Mouse (Mus musculus) brain, embryonic 14.5 days (tissue): ENCODE measurements around the gene Med21. TPM values are rescaled to one million over a fixed set of nuclear protein-coding genes. Genes with fewer than 3 reads are reported as not detected.

Source experiments
- DNase-seq: peaks from one replicate; pipeline ENCODE4 v3.0.0-alpha.2; 2011; ENCODE audit warnings: low read depth
- CTCF ChIP-seq: fragments of 200-500 bp; IDR thresholded peaks from 2 replicates; pipeline ENCODE4 v1.5.1; 2012; ENCODE audit warnings: inconsistent platforms, mild to moderate bottlenecking, moderate library complexity, borderline replicate concordance; ENCODE audit not compliant: insufficient read depth, insufficient read length; ENCODE audit errors: extremely low read depth
- POLR2A ChIP-seq: fragments of 200-500 bp; IDR thresholded peaks from 2 replicates; pipeline ENCODE4 v1.6.1; 2012; ENCODE audit warnings: mild to moderate bottlenecking, inconsistent platforms, borderline replicate concordance; ENCODE audit not compliant: poor library complexity, insufficient read depth, insufficient read length, severe bottlenecking; ENCODE audit errors: extremely low read depth
- polyA plus RNA-seq: library from polyadenylated mRNA; depleted of rRNA; stranded (reverse); fragments of >200 nt; gene quantifications from 2 replicates; pipeline ENCODE4 v1.2.3, GENCODE M21; 2012; rRNA removed

Gene Med21
- polyA plus RNA-seq, 1 experiment = 67.4 TPM

- no peak for DNase-seq
- TF ChIP-seq CTCF = no peak
- no peak for TF ChIP-seq POLR2A
Measured at GRCm38 (mm10) chr6:146698376-146698775, 56.0 kb downstream of the Med21 start.

Other genes with a start within 250 kb of the Med21 start
- gene Itpr2, start 140.3 kb upstream of the Med21 start, polyA plus RNA-seq = 1.6 and 2.6 TPM in 2 replicates
- 33.0 and 33.9 TPM in 2 replicates for gene Fgfr1op2, start 65.3 kb upstream of the Med21 start, polyA plus RNA-seq
- 53.3 and 55.3 TPM in 2 replicates for gene Ints13, start 64.7 kb upstream of the Med21 start, polyA plus RNA-seq
- 14.5 and 16.7 TPM in 2 replicates for gene Tm7sf3, start 277 bp downstream of the Med21 start, polyA plus RNA-seq
- 6.4 and 7.8 TPM in 2 replicates for gene Stk38l, start 82.4 kb downstream of the Med21 start, polyA plus RNA-seq
- gene Arntl2, start 153.5 kb downstream of the Med21 start, polyA plus RNA-seq = 4.6 and 5.8 TPM in 2 replicates
- gene Smco2, start 207.6 kb downstream of the Med21 start, polyA plus RNA-seq = not detected in 2 replicates
- gene Ppfibp1, start 245.9 kb downstream of the Med21 start, polyA plus RNA-seq = 10.1 and 15.1 TPM in 2 replicates